Mouse (Mus musculus): Measurements from ENCODE around the gene Ifnk.

DNA sequence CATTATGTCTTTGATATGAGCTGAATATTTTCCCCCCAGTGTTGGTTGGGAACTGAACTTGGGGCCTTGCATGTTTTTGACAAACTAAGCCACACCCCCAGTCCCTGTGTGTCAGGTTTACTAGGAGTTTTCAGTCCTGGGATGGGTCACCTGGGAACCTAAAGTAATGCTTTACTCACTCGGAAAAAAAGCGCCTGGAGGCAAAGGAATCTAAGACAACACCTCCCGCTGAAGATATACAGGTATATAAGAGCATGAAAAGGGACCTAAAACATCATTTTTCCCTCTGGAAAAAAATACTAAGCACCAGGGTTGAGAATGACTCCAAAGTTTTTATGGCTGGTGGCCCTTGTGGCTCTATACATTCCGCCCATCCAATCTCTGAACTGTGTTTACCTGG lies at the start of gene Ifnk:
- TF ChIP-seq ZNF384 (IDR thresholded peaks at IDR 0.05; ENCODE audit: low read depth, low read length) (no peak), MAFK (IDR thresholded peaks at IDR 0.05; ENCODE audit: insufficient read depth, low read depth, low read length) (no peak), ZC3H11A (IDR thresholded peaks at IDR 0.05; ENCODE audit: borderline replicate concordance, low read depth, low read length) (no peak)
